Mouse (Mus musculus) mature B cell (primary cell): ENCODE results near the gene Rbks.

ENCODE experiments used
- in situ Hi-C: fragments of 300-500 bp; cut with MboI; formaldehyde crosslinking; loops from 2 replicates; pipeline ENCODE4 v1.14.3; 2019

The Rbks gene

GRCm38 (mm10) chr5:31696971-31697643 lies at the start of gene Rbks:
Gene Rbks, minus strand, starts transcription at chr5:31697627.
- in situ Hi-C loops: loop anchor here (10.0 kb wide), 1 partner anchor 438 kb away; the partner anchor contains the start of gene Fosl2

DNA sequence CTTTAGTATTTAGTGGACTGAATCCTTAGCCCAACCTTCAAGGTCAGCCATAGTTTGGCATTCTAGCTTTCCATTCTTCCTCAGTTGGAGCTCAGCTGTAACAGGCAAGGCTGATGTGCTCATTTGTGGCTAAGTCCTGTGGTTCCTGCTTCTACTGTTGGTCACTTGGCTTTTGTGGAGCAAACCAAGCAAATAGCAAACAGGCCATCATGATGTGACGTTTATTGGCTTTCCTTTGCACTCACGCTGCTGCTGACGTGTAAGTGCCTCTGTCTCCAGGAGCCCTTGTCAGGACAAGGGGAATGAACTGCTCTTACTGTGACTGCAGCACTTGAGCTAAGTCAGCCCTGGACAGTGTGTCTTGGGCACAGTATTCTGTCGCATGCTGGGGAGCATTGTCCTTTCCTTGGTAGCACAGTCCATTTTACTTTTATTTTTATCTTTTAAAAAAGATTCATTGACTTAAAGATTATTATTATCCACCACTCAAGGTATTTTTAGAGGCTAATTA lies 45.1 kb upstream of the Rbks start:
- in situ Hi-C loops: no loop called here

DNA sequence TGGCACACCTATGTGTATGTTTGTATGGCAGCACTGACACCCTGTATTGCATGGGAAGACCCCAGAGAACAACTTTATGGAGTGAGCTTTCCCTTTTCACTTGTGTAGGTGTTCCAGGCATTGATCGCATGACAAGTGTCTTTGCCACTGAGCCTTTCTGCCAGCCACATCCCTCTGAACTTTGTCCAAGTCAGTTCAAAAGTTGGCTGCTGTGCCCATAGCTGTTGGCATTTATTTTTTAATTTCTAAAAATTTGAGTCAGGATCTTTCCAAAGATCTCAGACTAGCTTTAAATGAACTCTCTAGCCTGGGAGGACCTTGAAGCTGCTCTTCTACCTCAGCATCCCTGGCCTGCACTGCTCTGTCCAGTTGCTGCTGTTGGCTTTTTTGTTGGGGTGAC lies 44.5 kb upstream of the Rbks start:
- in situ Hi-C loops: no loop called here

DNA sequence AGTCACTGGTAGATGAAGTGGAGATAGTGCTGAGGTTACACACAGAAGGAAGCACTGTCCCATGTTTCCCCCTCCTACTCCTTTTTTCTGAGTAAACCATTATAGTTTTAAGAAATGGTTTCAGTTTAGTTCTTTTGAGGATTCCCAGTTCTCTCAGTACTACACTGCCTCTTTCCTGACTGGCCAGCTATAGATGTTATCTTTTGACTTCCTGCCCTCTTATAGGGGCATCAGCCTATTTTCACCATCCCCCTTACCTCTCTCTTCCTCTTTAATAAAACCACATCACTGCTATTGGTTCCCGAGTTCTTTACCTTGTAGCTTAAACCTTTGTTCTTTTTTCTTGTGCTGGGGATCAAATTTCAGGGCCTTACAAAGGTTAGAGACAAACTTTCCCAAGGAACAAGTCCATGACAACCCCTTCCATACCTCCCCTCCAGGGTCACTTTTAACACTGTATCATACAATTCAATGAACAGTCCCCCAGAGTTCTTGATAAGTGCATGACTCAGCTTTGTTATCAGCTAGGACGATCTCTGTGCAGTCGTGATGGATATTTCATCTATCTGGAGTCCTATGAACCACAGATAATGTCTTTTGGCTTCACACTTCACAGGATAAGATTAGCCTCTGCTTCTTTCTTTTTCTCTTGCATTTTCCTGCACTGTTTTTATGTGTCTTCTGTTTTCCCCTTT lies 35.4 kb upstream of the Rbks start:
- in situ Hi-C loops: no loop called here

GRCm38 (mm10) chr5:31727456-31727855 lies 30.0 kb upstream of the Rbks start:
- in situ Hi-C loops: no loop called here

DNA sequence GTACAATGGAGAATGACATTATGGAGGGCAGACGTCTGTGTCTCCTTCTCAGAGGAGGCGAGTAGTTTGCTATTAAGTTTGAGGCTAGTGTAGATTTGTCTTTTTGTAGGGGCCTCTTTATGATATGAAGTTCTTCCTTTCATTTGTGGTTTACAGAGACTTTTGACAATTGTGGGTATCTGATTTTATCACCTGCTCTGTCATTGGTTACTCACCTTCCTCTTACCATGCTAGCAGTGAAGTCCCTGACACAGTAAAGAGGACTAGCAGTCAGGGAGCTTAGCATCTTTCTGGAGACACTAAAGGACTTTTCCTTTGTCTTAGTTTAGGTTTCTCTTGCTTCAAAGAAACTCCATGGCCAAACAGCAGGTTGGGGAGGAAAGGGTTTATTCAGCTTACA lies 28.5 kb upstream of the Rbks start:
- in situ Hi-C loops: no loop called here

DNA sequence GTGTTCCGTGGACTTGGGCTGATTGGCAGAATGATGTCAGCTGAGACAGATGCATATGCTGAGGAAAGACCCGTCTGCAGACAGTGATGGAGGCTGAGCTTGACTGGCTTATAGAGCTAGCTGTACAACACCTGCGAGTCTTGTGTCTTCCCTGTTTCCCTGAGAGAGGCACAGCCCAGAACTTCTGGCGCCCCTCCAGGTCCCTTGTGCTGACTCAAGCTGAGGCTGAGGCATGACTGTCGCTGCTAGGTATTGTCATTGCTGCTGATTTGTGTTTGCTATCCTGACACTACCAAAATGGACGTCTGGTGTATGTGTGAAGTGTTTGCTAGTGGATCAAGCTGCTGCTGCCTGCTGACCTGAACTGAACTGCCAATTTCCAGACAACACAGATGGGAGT lies 27.1 kb upstream of the Rbks start:
- in situ Hi-C loops: no loop called here

DNA sequence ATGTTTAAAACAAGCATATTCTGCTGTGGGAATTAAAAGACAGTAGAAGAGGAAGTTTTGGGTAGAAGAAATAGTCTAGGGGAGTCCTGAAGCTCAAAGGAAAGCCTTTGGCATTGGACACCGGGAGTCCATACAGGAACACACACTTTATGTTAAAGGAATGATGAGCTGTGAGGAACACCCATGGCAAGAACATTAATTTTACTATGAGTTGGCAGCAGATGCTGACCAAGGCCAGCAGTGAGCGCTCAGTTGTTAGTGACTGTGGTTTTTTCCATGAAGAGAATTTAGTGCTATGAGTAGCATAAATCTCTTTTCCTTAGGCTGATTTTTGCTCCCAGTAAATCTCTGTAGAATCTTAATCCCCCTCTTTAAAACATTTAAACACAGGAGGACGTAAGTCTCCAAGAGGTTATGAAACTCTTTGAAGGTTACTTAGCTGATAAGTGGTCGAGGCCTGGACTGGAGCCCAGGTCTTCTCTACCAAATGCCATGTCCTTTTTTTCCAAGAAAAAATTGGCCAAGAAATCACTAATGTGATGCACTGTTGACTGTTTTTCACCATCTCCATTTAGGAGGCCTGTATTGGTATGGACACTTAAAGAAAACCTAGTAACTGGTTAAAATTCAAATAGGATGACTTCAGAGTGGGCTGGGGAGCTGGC lies 18.2 kb upstream of the Rbks start:
- in situ Hi-C loops: no loop called here

- in situ Hi-C loops: no loop called here
Observed at GRCm38 (mm10) chr5:31713841-31714264, 16.4 kb upstream of the Rbks start.

DNA sequence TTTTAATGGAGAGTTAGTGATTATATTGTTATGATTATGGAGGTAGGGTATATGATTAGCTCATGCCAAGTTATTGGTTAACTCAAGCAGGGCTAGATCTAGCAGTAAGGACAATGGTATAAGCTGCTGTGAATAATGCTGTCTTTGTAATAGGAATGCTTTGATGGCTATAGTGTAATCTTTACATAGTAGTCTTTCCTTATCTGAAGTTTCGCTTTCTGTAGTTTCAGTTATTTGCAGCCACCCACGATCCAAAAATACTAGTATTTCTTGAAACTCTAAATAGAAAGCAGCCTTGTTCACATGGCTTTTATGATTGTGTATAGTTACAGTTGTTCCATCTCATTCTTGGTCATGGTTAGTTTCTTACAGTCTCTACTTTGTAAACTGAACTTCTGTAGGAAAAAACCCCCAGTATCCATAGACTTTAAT lies 15.9 kb upstream of the Rbks start:
- in situ Hi-C loops: no loop called here

DNA sequence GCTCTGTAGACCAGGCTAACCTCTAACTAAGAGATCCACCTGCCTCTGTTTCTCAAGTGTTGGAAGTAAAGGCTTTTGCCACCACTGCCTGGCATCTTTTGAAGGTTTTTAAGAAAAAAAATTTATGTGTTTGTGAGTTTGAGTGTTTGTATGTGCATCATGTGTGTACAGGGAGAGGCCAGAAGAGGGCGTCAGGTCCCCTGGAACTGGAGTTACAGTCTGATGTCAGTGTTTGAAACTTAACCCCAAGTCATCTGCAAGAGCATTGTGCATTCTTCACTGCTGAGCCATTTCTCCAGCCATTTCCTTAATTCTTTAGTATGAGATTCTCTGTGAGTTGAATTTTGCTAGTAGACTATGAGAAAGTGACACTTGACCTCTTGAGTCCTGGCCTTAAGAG lies 12.0 kb upstream of the Rbks start:
- in situ Hi-C loops: no loop called here

DNA sequence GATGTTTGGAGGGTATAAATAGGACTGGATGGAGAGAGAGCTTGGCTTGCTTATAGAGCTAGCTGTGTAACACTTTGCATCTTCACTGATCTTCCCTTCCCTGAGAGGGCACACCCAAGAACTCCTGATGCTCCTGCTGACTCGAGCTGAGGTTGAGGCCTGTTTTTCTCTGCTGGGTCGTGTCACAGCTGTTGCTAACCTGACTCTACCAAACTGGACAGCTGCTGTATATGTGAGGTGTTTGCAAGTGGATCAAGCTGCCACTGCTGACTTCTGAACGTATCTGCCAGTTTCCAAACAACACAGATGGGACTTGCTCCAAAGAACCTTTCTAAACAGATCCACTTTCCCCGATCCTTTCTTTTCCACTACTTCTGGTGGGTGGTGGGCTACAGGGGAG lies 9.4 kb upstream of the Rbks start:
- in situ Hi-C loops: no loop called here

GRCm38 (mm10) chr5:31704971-31705370 lies 7.5 kb upstream of the Rbks start:
- in situ Hi-C loops: no loop called here

DNA sequence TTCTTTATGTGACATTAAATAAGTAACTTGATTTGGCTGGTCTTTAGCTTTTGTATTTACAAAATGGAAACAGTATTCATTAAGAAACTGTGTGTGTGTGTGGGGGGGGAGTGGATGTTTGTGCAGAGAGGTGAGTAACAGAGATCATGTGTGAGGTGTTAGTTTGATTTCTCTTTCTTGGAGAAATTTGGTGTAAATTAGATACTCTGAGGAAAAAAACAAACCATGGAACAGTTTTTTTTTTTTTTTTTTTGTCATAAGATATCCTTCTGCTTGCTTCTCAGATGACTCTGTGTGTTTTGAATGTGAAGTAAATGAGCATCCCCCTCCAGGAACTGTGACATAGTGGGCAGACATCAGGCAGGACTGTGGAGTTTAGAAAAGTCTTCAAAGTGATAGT lies 2.0 kb upstream of the Rbks start:
- in situ Hi-C loops: loop anchor here (10.0 kb wide), 1 partner anchor 435 kb away; the partner anchor contains the start of gene Fosl2

DNA sequence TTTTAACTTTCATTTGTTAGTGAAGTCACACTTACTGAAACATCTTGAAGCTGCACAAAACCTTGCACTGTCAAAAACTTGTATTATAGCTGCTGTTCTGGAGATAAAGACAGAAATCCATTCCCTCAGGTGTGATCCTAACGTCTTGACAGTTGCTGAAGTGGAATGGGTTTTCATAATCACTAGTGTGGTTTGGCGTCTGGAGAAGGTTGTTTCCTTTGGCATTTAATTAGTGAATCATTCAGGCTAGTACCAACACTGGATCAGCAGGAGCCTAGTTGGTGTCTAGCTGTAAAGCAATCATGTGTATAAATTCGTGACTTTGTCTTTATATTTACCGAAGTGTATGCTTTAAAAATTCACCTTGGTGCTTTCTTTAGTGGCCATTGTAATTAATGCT lies 1.5 kb upstream of the Rbks start:
- in situ Hi-C loops: loop anchor here (10.0 kb wide), 1 partner anchor 436 kb away; the partner anchor contains the start of gene Fosl2

DNA sequence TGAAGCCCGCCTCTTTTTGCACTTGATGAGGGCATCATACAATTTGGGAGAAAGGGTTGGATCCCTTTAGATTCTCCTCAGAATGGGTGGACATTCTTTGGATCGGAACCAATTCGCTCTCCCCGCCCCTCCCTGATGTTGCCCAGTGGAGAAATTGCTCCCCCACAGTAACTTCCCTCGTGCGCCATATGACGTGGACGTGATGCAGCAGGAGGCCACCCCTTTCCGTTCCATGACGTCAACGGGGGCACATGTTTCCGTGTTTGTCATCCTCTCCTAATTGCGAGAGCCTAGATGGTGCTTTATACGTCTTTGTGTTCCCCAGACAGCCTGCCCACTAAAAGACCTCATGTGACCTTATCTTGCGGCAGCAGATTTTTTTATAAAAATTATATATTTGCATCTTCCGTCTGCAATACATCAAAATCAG lies 885 bp upstream of the Rbks start:
- in situ Hi-C loops: loop anchor here (10.0 kb wide), 1 partner anchor 436 kb away; the partner anchor contains the start of gene Fosl2

GRCm38 (mm10) chr5:31697644-31698296 lies 343 bp upstream of the Rbks start, which contains the start of gene Babam2:
Gene Babam2, plus strand, starts transcription at chr5:31697684.
- in situ Hi-C loops: loop anchor here (10.0 kb wide), 1 partner anchor 437 kb away; the partner anchor contains the start of gene Fosl2

DNA sequence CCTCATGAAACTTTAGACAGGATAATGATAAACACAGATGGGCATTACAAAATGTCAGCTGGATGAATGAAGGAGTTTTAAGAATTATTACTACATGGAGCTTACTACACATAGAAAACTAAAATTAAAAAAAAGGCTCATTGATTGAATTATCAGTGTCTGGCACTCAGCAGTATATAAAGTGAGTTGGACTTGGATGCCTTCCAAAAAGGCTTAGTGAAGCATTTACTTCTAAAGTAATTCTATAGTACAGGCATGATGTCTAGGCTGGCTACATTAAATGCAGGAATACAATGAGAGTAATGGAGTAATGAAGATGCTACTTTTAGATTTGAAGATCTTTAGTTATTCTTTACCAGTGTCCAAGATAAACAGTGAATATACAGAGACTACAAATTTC lies 4.2 kb downstream of the Rbks start:
- in situ Hi-C loops: loop anchor here (10.0 kb wide), 1 partner anchor 442 kb away; the partner anchor contains the start of gene Fosl2

- in situ Hi-C loops: no loop called here
Observed at GRCm38 (mm10) chr5:31687972-31688371, 9.5 kb downstream of the Rbks start.

GRCm38 (mm10) chr5:31686040-31686439 lies 11.4 kb downstream of the Rbks start:
- in situ Hi-C loops: no loop called here

GRCm38 (mm10) chr5:31682305-31682704 lies 15.1 kb downstream of the Rbks start:
- in situ Hi-C loops: no loop called here

DNA sequence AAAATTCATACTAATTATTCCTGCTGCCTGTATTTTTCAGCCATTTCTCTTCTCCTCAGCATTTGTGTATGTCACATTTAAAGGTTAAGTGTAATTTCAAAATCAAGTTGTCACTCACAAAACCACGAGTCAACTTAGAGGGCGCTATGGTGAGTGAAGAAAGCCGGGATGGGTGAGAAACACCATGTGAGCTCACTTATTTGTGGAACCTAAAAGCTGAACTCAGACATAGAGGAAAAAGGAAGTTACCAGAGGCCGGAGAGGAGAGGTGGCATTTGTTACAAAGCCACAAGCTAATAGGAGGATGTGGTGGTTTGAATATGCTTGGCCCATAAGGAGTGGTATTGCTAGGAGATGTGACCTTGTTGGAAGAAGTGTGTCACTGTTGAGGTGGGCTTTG lies 17.2 kb downstream of the Rbks start:
- in situ Hi-C loops: no loop called here
